Mouse (Mus musculus): Measurements from ENCODE around the gene Vasp.

Vasp gene

DNA sequence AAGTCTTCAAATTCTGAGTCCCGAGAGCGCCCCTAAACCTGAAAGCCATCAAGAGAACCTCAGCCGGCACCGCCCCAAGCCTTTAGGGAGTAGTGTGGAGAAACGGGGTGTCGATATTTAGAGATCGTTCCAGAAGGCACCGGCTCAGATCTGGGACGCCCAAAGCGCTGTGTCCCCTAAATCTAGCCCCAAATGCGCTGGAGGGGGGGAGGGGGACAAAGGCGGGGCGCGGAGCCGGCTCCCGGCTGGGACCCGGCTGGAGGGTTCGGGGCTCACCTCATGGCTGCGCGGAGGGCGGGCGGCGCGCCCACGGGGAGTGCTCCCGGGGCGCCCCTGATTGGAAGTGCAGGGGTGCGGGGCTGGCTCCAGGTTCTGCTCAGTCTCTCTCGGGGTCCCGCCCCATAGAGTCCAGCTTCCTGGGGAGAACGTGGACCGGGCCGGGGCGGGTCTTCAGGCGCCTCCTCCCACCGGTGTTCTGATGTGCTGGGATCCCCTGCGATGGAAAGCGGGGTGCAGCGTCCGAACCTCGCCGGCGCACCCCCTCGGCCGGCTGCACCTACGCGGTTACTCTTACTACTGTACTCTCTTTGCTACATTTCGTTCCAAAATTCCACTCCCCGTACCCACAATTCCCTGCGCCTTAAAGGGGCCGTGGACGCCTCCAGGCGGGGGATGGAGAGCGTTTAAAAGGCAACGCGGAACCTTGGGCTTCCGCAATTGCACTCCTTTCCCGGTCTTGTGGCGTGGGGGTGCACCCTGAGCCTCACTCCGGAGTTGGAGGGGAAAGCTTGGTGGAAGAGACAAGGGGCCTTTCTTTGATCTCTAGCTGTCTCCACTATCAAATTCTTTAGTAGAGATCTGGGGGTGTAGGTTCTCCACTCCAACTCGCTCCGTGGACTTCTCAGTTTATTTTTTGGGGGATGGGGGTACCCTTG, at the start of gene Vasp:
Vasp (minus strand) TSS at position 580 of the 935 bp plus-strand sequence.
- DNase-seq (ENCODE audit: low read depth, low spot score) = peak; percentile 71

DNA sequence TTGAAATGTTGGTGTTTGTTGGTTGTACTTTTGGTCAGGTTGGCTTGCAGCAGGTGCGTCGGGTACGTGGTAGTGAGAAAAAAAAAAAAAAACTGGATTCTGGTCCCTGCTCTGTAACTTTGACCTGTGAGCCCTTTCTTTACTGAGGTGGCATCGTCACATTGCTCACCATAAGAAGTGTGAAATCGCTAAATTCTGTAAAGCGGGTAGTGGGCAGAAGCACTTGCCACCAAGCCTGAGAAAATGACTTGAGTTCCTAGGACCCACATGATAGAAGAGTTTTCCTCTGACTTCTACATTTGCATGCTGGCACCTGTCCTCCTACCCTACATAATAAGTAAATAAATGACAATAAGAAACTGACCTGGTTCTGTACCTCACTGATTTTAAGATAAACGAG, 49.0 kb upstream of the Vasp start:
- DNase-seq (ENCODE audit: low read depth, low spot score) = no peak

GRCm38 (mm10) chr7:19319906-19320305, 48.3 kb upstream of the Vasp start:
- peak; percentile 98 for DNase-seq (ENCODE audit: low read depth, low spot score)

DNA sequence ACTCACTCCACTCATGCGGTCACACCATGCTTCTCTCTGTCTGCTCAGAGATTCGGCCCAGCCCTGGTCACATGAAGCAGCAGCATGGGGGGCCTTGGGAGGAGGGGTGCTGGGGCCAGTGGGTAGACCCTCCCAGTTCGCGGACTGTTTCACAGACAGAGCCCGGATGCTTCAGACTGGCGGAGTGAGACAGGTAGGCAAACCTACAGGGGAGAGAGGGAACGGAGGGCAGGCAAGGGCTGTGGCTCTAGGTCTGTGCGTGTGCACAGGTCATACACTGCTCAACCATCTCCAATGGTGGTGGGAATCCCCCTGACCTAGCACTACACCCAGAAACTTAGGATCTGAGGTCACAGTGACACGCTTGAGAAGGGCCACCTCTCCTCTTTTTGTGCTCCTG, 47.8 kb upstream of the Vasp start:
- no peak for DNase-seq (ENCODE audit: low read depth, low spot score)

DNA sequence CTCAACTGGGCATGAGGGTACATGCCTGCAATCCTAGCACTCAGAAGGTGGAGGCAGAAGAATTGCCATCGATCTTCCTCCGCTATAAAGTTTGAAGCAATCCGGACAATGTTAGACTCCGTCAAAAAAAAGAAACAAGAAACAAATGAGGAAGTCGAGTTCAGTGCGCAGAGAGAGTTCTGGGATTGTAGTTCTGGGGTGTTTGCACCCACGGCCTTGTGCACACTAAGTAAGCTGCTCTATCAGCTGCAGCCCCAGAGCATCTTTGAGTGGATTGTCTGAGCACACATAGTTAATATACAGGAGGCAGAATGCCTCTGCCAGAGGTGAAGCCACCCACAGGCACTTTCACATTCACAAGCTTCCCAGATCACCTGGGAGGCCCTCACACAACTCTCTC, 47.1 kb upstream of the Vasp start:
- no peak for DNase-seq (ENCODE audit: low read depth, low spot score)

DNA sequence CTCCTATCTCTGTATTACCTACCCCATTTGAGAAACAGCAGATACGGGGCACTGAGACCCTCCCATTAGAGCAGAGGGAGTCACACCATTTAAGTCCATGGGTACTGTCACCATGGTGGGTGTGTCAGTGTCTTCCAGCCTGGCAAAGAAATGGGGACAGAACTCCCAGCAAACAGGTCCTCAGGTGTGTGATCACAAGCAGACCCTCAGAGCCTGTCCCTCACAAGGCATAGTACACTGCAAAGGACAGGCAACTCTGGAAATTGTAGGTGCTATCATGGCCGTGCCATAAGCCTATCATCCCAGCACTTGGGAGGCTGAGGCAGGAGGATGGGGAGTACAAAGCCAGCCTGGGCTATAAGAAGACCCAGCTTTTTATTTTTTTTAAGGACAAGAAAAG, 46.6 kb upstream of the Vasp start:
- no peak for DNase-seq (ENCODE audit: low read depth, low spot score)

DNA sequence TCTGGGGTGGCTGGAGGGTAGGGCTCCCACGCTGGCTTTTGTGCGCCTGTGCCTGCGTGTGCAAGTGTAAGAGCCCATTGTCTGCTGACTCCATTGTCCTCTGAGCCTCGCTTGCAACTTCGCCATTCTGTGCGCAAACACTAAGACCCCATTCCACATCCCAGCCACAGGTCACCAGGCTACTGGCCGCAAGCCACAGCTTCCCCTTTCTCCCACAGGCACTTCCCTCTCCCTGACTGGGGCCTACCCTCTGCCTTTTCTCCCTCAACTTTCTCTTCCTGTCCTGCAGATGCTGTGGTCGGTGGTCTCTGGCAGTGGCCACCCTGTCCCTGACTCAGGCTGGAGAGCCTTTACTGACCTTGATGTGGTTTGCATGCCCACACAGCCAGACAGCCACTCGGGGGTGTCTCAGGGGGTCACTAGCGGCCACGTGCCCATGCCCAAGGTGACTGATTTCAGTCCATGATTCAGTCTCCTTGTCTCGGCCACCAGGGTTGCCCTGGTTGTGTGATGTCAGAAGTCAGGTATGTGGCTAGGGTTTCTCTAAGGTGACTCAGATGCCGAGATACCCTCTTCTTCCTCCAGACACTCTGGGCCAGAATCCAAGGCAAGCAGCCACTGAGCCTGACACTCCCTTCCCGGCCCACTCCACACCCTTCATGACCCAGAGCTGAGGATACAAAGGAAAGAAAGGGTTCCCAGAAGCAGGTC, 45.0 kb upstream of the Vasp start:
- no peak for DNase-seq (ENCODE audit: low read depth, low spot score)

DNA sequence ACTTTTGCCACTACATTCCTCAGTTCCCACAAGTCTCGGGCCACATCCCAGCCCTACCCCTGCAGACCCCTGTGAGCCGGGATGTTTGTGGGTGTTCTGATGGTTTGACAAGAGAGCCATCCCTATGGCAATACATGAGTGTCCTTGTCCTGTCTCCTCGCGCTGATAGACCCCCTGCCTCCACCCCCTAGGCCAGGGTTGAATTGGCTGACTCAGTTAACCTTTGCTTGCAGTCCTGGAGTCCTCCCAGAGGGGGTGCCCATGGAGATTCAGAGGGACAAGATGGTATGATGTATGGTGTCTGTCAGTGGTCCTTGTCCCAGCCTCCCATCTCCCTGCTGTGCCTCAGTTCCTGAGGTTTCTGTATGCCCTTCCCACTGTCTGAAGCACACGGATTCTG, 42.4 kb upstream of the Vasp start:
- no peak for DNase-seq (ENCODE audit: low read depth, low spot score)

DNA sequence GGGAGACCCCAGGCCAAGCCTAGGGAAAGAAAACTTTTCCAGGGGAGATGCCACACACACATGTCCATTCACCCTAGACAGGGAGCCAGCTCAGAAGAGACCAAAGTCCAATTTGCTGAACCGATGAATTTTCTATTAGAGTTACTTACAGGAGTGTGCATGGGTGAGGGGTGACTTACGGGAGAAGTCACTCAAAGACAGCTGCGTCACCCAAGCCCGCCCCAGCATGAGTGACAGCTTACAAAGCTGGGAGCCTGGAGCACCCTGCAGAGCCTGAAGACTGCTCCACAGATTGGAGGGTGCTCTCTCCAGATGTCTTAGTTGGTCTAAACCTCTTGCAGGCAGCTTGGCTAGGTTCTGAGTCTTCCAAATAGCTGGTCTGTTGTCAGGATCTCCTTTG, 40.4 kb upstream of the Vasp start:
- no peak for DNase-seq (ENCODE audit: low read depth, low spot score)

- DNase-seq (ENCODE audit: low read depth, low spot score) = peak; percentile 96
These were observed 38.4 kb upstream of the Vasp start, which contains the start of gene Fosb for GRCm38 (mm10) chr7:19309884-19310641. Gene Fosb (minus strand): TSS chr7:19310051.

DNA sequence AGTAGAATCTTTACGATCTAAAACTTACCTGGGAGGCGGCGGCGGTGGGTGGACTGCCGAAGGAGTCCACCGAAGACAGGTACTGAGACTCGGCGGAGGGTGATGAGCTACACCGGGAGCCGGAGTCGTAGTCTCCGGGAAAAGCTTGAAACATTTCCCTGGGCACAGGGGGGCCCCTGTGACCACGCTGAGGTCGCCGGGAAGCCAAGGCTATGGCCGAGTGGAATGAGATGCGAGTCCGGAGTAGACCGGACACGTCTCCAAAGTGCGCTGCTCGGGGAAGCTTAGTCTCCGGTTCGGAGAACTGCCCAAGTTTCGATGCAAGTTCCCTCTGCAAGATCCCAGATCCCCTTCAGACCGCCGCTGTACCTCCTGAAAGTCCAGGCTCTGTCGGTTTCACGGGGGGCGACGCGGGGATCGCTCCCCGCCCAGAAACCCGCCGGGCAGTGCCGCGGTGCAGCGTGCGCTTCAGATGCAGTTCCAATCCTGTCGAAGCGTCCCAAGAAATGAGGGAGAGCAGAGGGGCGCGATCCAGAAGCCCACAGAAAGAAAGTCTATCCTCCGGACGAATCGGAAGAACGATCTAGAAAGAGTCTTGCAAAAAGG, 37.8 kb upstream of the Vasp start:
- DNase-seq (ENCODE audit: low read depth, low spot score) = no peak

DNA sequence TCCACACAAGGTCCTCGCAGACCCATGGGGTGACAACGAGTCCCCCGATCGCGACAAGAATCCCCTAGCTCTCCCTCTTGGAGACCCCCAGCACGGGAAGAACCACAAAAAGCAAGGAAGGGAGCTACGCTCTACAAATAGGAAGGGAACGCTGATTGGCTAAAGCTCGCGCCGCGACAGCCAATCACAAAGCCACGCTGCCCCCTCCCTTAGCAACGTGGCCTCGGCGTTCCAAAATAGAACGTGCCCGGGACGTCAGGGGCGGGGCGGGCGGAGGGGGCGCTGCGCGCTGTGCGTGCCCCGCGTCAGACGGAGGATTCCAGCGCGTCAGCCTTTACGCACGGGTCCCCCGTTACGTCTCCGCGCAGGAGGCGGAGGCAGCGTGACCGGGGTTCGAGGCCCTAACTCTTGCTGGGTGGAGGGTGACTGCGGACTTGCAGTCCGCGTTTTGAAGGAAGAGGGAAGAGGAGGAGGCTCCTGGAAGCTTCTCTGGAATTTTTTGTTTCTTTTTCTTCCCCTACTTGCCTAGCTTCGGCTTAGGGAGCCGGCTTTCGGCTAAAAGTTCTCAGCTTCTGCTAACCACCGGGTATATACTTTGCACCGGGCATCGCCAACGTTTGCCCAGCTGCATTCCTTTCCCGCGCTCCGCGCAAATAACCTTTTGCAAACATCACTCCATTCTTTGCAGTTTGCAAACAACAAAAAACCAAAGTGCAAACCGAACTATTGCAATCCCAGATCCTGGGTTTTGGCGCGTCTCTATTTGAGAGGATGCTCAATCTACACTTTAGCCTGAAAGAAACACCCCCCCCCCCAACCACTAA, 37.0 kb upstream of the Vasp start:
- DNase-seq (ENCODE audit: low read depth, low spot score) = peak; percentile 93

DNA sequence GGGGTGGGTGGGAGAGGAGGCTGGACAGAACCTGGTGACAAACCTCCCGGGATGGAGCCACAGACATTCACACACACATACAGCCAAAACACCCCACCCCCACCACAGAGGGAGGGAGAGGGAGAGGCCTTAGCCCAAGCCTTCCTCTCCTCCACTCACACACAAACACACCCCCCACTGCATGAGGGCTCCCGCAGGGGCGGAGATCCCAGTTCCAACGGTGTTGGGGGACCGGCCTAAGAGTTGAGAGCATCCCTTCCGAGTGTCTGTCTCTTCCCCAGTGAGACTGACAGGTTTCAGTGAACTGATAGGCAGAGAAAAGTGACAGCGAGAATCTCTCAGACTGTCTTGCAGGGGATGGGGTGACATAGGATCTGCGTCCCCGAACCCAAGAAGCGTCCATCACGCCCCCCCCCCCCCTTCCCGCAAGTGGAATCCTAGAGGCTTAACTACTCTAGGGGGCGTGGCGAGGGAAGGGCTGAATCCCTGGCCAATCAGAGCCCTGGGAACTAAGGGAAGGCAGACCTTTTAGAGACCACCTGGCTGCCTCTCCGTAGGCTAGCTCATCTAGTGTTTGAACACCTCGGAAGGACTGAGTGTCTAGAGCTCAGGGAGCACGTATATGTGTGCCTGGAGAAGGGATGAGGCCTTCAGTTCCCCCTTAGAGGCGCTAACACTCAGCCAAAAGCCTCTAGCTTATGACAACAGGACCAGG, 36.3 kb upstream of the Vasp start:
- peak; percentile 74 for DNase-seq (ENCODE audit: low read depth, low spot score)

GRCm38 (mm10) chr7:19306819-19307738, 35.5 kb upstream of the Vasp start:
- DNase-seq (ENCODE audit: low read depth, low spot score) = no peak

DNA sequence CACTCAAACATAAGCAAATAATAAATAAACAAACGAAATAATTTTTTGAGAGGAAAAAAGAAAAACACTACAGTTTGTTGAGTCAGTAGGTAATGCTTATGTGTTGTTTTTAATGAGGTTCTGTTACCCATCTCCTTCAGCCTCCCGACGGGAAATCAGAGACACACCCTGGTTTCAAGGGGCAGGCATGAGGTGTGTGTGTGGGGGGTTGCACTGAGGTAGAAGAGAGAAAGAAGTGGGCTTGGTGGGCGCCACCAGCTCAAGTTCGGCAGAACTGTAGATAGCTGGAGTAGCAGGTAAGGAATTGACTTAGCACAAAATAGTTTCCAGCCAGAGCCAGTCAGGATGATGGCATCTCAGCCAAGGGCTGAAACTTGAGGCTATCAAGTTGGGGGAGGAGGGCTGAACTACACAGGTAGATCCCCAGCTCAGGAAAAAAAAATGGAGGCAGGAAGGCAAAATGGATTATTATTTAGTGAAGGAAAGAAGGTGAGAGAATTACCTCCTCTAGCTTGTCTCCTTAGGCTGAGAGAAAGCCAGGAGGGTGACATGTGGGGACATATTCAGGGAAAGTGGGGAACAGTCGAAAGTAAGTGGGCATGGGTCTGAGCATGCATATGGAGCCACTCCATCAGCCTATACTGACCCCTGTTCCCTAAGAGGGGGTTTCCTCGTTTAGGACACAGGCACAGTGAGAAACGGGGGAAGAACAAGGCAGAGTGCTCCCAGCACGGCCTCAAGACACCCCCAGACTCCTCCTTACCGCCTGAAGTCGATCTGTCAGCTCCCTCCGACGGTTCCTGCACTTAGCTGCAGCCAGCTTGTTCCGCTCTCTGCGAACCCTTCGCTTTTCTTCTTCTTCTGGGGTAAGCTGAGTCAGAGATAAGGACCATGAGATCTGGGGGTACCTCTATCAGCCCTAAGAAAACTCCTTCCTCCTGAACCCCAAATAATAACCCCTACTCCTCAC, 34.5 kb upstream of the Vasp start:
- DNase-seq (ENCODE audit: low read depth, low spot score) = no peak

GRCm38 (mm10) chr7:19305413-19305735, 33.8 kb upstream of the Vasp start:
- no peak for DNase-seq (ENCODE audit: low read depth, low spot score)

DNA sequence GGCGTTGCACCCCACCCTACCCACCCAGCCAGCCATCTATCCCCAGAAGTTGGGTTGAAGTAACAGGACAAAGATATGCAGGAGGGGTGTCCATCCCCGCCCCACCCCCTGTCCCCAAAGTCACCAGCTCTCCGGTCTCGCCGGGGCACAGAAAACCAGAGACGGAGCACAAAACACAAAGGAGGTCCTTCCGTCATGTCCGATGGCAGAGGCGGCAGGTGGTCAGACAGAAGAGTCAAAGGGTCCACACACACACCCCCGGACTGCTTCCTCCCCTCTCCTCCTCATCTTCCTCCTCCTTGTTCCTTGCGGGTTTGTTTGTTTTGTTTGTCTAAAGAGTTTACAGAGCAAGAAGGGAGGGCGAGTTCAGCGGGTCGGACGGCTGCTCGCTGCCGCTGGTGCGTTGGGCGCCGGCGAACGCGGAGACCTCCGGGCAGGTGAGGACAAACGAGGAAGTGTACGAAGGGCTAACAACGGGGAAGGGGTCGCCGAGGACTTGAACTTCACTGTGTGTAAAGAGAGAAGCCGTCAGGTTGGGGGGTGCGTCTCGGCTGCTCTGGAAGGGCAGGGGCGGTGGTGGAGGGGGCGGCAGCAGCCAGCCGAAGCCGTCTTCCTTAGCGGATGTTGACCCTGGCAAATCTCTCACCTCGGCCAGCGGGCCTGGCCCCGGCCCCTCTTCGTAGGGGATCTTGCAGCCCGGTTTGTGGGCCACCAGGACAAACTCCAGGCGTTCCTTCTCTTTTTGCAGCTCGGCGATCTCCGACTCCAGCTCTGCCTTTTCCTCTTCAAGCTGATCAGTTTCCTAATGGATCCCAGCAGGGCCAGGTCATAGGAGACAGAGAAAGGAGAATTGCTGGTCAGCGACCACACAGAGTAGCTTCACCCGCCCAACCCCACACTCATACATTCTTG, 33.1 kb upstream of the Vasp start:
- no peak for DNase-seq (ENCODE audit: low read depth, low spot score)
